Mouse (Mus musculus): Measurements from ENCODE around the gene Rab28. TPM values are rescaled to one million over a fixed set of nuclear protein-coding genes. Genes with fewer than 3 reads are reported as not detected.
A peak's percentile ranks its signal among the peaks of the same experiment; 100 is the strongest.
"Not testable (repeated sequence)": the region's sequence is repeated elsewhere in the genome, so short reads cannot be mapped to it uniquely, and the experiment has no call there.

The Rab28 gene
- total RNA-seq, 2 experiments from 2014 or later, result 80.5 to 87.3 TPM

DNA sequence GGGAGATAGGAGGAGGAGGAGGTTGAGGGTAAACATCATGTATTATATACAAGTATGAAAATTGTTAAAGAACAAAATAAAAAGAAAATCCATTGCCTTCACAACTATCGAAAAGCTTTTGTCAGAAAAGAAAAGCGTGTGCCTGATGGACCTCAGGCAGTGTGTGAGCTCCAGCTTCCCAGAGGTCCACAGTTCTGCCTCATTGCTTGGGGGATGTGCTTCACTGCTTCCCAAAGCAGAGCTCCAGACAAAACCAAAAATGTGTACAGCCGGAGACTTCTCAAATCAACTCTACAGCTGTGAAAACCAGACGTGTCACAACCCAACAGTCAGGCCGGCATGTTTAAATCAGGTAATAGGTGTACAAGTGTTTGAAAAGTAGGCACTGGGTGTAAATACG lies 17.6 kb upstream of the Rab28 start:
- DNase-seq (ENCODE audit: low spot score in 2 of 2), result no peak
- no peak for TF ChIP-seq CTCF (conservative IDR thresholded peaks at IDR 0.05)
- Histone ChIP-seq H3K27ac (no peak overlapping the region), H3K4me3 (no peak overlapping the region)

DNA sequence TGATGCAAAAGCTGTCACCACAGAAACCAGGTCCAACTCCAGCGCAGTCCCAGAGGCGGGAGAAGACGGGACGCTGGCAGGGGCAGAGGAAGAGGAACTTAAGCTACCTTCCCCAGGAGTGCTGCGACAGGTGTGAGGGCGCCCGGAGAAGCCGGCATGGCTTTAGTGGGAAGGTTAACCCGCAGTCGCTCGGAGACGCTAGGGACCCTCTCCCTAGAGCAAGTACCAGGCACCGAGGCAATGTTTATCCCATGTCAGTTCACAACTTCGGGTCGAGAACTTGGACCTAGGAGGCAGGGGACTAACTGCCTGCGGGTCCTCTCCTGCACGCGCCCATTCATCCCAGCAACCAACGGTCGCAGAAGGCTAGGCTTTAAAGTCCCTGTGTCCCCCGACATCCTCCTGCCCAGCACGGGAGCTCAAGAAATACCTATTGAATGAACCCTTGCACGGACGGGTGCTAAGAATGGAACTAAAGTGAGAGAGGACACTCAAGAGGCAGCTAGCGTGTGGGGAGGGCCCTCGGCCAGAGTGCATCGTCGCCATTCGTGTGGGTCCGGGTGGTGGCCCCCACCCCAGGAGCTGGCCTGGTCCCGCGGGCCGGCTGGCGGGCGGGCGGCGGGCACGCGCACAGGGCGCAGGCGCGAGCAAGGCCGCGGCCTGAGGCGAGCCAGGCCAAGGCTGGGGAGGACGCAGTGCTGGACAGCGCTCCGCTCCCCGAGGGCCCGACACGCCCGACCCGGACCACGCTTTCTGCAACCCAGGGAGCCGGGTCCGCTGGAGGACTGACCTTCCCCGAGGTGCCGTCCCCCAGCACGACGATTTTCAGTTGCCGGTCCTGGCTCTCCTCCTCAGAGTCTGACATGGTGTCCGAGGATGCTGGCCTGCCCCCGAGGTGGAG lies 592 bp downstream of the Rab28 start:
- Histone ChIP-seq H3K27ac (peak overlapping the region; percentile 99), H3K4me3 (peak overlapping the region; percentile 99)
- peak; percentile 39 to 45 for DNase-seq (ENCODE audit: low spot score in 2 of 2)
- no peak for TF ChIP-seq CTCF (conservative IDR thresholded peaks at IDR 0.05)

DNA sequence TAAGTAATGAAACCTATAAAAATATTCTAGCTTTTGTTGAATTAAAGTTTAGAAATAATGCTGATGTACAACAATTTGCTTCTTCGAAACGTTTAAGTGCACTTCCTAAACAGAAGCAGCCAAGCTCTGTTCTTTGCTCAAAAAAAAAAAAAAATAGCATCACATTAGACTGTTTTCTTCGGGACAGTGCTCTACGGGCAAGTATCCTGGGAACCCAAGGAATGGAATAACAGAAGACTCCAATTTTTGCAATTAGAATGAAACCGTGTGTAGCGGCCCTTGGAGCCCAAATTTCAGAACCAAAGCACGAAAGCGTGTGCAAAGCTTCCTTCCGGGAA lies 1.2 kb downstream of the Rab28 start:
- DNase-seq (ENCODE audit: low spot score in 2 of 2), result no peak
- H3K4me3 ChIP-seq, result peak overlapping the region; percentile 99
- peak overlapping the region; percentile 99 for H3K27ac ChIP-seq
- no peak for TF ChIP-seq CTCF (conservative IDR thresholded peaks at IDR 0.05)

DNA sequence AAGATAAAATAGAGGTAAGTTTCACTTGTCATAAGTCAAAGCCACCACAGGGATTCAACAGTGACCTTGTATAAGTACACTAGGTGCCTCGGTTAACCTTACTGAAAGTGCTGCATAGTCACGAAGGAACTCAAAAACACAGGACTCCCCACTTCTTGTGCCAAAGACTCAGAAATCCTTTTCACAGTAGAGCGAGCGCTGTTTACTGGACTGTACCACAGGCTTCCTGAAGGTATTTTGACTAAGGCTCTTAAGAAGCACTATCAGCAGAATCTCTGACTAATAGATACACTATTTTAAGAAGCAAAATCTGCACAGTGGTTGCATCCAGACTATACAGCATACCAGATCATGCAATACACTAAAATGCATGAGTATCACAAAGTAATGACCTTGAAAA lies 6.9 kb downstream of the Rab28 start:
- not testable (repeated sequence) for H3K4me3 ChIP-seq; H3K27ac ChIP-seq; DNase-seq (ENCODE audit: low spot score in 2 of 2)

DNA sequence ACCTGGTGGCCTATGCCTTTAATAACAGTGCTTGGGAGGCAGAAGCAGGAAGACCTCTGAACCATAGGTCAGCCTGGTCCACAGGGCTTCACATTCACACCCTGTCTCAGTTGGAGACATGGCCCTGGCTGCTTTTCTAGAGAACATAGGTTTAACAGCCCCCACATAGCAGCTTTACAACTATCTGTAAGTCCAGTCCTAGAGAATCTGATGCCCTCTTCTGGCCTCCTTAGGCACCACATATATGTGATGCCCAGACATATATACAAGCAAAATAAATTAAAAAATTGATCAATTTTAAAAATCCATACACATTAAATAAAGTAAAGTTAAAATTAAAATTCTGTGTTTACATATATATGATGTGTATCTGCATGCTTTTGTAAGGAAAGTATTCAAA lies 10.0 kb downstream of the Rab28 start:
- Histone ChIP-seq H3K27ac (no peak overlapping the region), H3K4me3 (no peak overlapping the region)
- TF ChIP-seq CTCF (conservative IDR thresholded peaks at IDR 0.05), result peak; percentile 50
- DNase-seq (ENCODE audit: low spot score in 2 of 2), result no peak

DNA sequence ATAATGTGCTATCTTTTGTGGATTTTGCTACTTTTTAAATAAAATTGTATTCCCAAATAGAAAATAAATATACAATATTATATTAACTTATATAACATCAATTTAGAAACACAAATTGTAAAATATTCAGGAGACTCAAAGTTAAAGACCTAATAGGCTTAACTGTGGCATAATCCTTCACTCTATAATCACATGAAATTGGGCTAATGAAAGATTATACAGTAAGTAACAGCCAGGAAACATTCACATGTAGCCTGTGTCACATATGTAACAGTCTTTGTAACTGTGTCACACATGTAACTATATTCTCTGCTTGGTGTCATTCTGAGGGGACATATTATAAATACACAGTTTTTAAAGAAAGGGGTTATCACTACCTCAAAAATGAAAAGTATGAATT lies 22.9 kb downstream of the Rab28 start:
- no peak overlapping the region for H3K4me3 ChIP-seq
- TF ChIP-seq CTCF (conservative IDR thresholded peaks at IDR 0.05), result no peak
- H3K27ac ChIP-seq, result no peak overlapping the region
- no peak for DNase-seq (ENCODE audit: low spot score in 2 of 2)

DNA sequence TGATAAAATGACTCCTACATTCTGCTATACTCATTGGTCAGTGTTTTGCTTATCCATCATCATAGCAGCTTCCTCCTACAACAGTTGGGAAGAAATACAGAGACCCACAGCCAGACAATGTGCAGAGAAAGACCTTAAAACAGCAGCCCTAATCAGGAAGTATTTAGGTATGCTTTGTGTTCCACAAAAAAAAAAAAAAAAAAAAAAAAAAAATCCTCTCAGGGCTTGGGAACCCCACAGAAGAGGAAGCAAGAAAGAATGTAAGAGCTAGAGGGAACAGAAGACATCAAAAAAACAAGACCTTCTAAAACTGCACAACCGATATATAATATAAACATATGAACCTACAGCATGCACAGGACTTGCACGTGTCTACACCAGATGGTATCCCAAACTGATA lies 24.0 kb downstream of the Rab28 start:
- no peak overlapping the region for H3K4me3 ChIP-seq
- TF ChIP-seq CTCF (conservative IDR thresholded peaks at IDR 0.05), result no peak
- no peak overlapping the region for H3K27ac ChIP-seq

DNA sequence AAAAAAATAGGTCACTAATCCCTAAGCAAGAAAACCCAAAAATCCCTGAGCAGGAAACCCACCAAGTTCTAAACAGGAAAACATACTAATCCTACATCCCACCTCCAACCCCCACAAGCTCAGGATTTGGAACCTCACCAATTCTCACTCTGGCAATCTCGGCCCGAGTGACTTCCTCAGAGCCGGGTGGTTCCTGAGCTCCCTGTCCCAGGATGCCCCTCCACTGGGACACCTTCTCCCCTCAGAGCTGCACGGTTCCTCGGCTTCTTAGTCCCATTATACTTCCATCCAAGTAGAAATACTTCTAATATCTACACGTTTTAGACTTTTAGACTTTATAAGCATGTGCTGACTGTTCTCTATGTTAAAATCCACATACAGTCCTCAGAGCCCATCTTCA lies 41.9 kb downstream of the Rab28 start:
- H3K4me3 ChIP-seq, result no peak overlapping the region
- no peak for TF ChIP-seq CTCF (conservative IDR thresholded peaks at IDR 0.05)
- H3K27ac ChIP-seq, result no peak overlapping the region
- DNase-seq (ENCODE audit: low spot score in 2 of 2), result no peak

More for the DNA sequence above, 24.0 kb downstream of the Rab28 start:
- DNase-seq (ENCODE audit: low spot score in 2 of 2), result no peak

DNA sequence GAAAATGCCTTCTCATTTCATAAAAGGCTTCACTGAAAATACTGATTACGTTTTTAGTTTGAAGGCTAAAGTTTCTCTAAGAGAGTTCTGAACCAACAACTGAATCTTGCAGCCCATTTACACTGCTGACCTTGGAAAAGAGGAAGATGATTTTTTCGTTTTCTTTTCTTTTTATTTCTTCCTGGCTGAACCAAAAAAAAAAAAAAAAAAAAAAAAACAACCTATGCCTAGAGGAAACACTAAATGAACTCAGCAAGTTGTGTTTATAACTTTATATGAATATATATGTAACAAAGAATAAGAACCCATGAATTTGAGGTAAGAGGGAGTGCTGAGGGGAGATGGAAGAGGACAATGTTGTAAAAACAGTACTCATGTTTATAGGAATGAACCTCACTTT lies 71.2 kb downstream of the Rab28 start:
- no peak for TF ChIP-seq CTCF (conservative IDR thresholded peaks at IDR 0.05)
- Histone ChIP-seq H3K4me3 (no peak overlapping the region), H3K27ac (no peak overlapping the region)
- no peak for DNase-seq (ENCODE audit: low spot score in 2 of 2)

DNA sequence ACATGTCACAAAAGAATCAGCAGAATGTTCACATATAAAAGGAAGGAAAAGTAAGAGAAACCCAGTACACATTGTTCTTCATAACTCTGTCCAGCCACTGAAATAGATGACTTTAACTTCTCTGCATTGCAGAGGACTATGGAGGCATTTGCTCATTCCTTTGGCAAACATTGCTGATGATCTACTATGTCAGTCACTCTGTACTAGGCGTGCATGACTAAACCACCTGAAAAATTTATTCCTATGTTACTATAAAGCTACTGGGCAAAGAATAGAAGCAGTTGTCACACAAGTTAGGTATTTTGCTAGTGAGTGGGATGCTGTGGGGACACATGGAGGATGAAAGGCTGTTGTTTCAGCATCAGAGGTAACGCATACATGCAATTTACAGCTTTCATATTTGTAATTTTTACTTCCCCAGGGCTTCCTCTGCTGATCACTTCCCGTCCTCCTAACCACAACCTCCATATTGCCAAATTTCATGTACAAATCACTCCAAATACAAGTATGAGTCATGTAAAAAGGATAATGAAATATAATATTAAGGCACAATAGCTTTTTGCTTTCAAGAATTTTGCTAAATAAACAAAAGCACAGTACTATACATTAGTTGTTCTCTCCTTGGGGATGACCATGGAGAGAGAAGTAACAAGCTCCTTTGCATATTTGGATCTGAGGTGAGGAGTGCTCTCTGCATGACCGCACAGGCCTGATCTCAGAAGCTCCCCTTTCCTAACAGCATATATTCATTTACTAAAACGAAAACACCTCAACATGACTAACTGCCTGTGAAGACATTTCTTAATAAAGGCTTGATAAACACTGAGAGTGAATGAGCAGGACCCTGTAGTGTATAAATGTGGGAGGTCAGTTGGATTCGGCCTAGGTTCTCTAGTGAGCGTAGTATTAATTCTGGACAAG lies 80.5 kb downstream of the Rab28 start:
- no peak for TF ChIP-seq CTCF (conservative IDR thresholded peaks at IDR 0.05)
- Histone ChIP-seq H3K27ac (no peak overlapping the region), H3K4me3 (no peak overlapping the region)
- no peak for DNase-seq (ENCODE audit: low spot score in 2 of 2)

DNA sequence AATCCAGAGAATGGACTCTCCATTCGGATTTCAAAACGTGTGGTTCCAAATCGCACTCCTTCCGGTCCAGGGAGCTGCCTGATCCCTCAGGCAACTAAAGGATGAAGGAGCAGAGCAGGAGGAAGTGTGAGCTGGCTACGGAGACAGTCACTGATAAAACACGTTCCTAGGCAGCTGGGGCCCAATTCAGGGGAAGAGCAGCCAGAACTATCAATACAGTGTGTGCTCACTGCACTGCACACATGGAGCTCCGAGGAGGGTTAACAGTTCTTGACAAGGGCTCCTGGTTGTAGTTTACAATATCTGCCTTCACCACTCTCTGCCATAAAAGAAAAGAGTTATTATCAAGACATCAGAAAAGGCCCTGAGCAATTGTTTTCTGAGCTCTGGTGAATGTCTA lies 82.4 kb downstream of the Rab28 start:
- Histone ChIP-seq H3K27ac (no peak overlapping the region), H3K4me3 (no peak overlapping the region)
- DNase-seq (ENCODE audit: low spot score in 2 of 2), result no peak
- no peak for TF ChIP-seq CTCF (conservative IDR thresholded peaks at IDR 0.05)

DNA sequence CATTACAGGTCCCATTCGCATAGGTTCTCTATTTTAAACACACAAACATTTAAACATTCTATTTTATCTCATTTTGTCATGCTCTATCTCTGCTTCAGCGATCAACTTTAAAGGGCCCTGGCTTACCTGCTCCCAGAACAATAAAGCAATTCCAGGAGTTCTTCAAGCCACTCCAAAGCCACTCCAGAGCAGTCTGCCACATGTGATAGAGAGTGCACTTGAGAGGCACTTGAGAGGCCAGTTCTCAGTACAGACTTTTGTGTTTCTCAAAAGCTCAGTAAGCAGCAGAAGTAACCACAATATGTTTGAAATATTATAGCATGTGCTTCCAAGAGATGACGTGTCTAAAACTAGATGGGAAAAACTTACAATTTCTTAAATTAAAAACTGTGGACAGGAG lies 86.2 kb downstream of the Rab28 start:
- no peak overlapping the region for H3K27ac ChIP-seq
- no peak for DNase-seq (ENCODE audit: low spot score in 2 of 2)
- no peak for TF ChIP-seq CTCF (conservative IDR thresholded peaks at IDR 0.05)
- H3K4me3 ChIP-seq, result no peak overlapping the region

DNA sequence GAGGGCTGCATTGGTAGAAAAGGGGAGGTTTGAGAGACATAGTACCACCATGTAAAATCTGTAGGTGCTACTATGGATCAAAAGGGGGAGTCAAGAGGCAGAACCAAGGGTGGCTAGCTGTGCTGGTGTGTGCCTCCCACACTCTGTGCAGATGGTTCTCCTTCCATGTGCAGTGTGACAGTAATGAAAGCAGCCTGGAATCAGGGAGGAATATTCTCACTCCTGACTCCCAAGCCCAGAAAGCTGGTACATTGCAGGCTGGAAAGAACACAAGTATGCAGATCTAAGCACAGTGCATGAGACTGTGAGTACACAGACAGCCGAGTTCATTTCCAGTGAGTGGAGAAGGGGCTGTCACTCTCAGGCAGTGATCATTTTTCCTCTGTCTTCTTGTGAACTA lies 89.0 kb downstream of the Rab28 start:
- H3K4me3 ChIP-seq, result no peak overlapping the region
- peak; percentile 37 to 49 for DNase-seq (ENCODE audit: low spot score in 2 of 2)
- no peak; the same call in 1 of the 2 replicates for TF ChIP-seq CTCF (conservative IDR thresholded peaks at IDR 0.05)
- H3K27ac ChIP-seq, result peak overlapping the region; percentile 58

Data from layer of hippocampus, adult 2 months (tissue).